Mouse (Mus musculus) monocyte, adult 5-6 weeks (primary cell): ENCODE results near the gene Papss1. TPM values are rescaled to one million over a fixed set of nuclear protein-coding genes. Genes with fewer than 3 reads are reported as not detected.

Experiments used
- ATAC-seq: fragments of 153-309, 156-312 bp; replicated peaks from 2 replicates; pipeline ENCODE4 v1.8.0; 2017; ENCODE audit warnings: mild to moderate bottlenecking; ENCODE audit not compliant: low TSS enrichment, insufficient number of reproducible peaks, severe bottlenecking, poor library complexity, low FRiP score
- total RNA-seq: library from RNA; stranded (forward); fragments of 200-1000, 200-491, 200-594 nt; gene quantifications from 3 replicates; pipeline ENCODE4 v1.2.3, GENCODE M21; 2017

Gene Papss1
- total RNA-seq, 1 experiment from 2014 or later, result 29.7 TPM

GRCm38 (mm10) chr3:131691202-131691601, 126.6 kb downstream of the Papss1 start:
- no peak for ATAC-seq

Other genes with a start within 250 kb of the Papss1 start
- gene Sgms2, start 73.4 kb upstream of the Papss1 start, total RNA-seq, result 1.2 to 15.8 TPM (median 3.8 TPM) in 3 replicates